Mouse (Mus musculus) ES-Bruce4 (cell line): Measurements from ENCODE around the gene Rcor3. TPM values are rescaled to one million over a fixed set of nuclear protein-coding genes. Genes with fewer than 3 reads are reported as not detected.

Experiments
- H3K27ac ChIP-seq: 2 replicates; pipeline ENCODE4 v1.5.1; 2012; ENCODE audit warnings: low read length, inconsistent platforms; ENCODE audit not compliant: insufficient read depth
- H3K27me3 ChIP-seq: 2 replicates; pipeline ENCODE4 v1.6.1; 2012; ENCODE audit warnings: mild to moderate bottlenecking, low read length, inconsistent platforms; ENCODE audit not compliant: control insufficient read depth, poor library complexity, insufficient read depth, severe bottlenecking
- H3K36me3 ChIP-seq: 2 replicates; pipeline ENCODE4 v1.6.1; 2012; ENCODE audit warnings: inconsistent platforms, mild to moderate bottlenecking, low read length, moderate library complexity; ENCODE audit not compliant: control insufficient read depth, poor library complexity, insufficient read depth, severe bottlenecking
- H3K4me1 ChIP-seq: one replicate; pipeline ENCODE4 v1.8.1; 2011; ENCODE audit warnings: low read length; ENCODE audit not compliant: control insufficient read depth, insufficient read depth
- H3K4me3 ChIP-seq: 2 replicates; pipeline ENCODE4 v1.5.1; 2011; ENCODE audit warnings: low read depth, mild to moderate bottlenecking, low read length
- H3K9ac ChIP-seq: 2 replicates; pipeline ENCODE4 v1.6.1; 2012; ENCODE audit warnings: low read depth, mild to moderate bottlenecking, inconsistent platforms; ENCODE audit not compliant: poor library complexity, severe bottlenecking
- H3K9me3 ChIP-seq: replicated peaks from 2 replicates; pipeline ENCODE4 v1.6.1; 2012; ENCODE audit warnings: mild to moderate bottlenecking, low read length, inconsistent platforms; ENCODE audit not compliant: control insufficient read depth, poor library complexity, insufficient read depth, severe bottlenecking
- CTCF ChIP-seq: IDR thresholded peaks from one replicate; pipeline ENCODE4 v1.8.1; 2011; ENCODE audit warnings: low read depth, low read length
- EP300 ChIP-seq: IDR thresholded peaks from 2 replicates; pipeline ENCODE4 v1.6.1; 2011; ENCODE audit warnings: low read depth, low read length; ENCODE audit not compliant: insufficient read depth
- POLR2A ChIP-seq: IDR thresholded peaks from one replicate; pipeline ENCODE4 v1.8.1; 2011; ENCODE audit warnings: low read length; ENCODE audit not compliant: insufficient read depth
- polyA plus RNA-seq: library from polyadenylated mRNA; stranded (reverse); fragments of >200 nt; gene quantifications from 2 replicates; pipeline ENCODE4 v1.2.4, GENCODE M21; 2011; ENCODE audit warnings: low read depth; ENCODE audit not compliant: missing spikeins, insufficient read depth, insufficient read length

The Rcor3 gene
- polyA plus RNA-seq, 1 experiment = 16.4 TPM

DNA sequence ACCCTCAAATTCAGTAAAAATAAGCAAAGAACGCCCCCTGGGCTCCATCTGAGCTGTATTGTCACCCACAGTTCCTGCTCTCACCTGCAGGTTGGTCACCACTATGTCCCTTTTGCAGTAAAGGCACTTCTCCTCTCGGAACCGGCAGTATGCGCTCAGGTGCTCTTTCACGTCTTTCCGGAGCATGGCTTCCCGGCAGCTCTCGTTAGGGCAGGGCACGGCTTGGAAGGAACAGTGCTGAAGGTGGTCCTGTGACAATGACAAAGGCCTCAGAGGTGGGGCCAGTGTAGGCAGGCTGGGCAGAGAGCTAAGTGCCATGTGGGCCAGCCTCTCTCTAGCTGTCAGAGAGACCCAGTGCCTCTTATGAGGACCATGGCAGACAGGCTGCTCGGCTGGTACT is 79.0 kb downstream of the Rcor3 start:
- Histone ChIP-seq H3K9me3 (no peaks in the 10 kb centered on the region), H3K4me1 (no peaks in the 10 kb centered on the region), H3K9ac (no peak overlapping the region), H3K27ac (no peak overlapping the region), H3K4me3 (no peak overlapping the region), H3K36me3 (no peaks in the 10 kb centered on the region), H3K27me3 (no peaks in the 10 kb centered on the region)
- TF ChIP-seq EP300 = no peak
- no peak for TF ChIP-seq CTCF
- no peak for TF ChIP-seq POLR2A

DNA sequence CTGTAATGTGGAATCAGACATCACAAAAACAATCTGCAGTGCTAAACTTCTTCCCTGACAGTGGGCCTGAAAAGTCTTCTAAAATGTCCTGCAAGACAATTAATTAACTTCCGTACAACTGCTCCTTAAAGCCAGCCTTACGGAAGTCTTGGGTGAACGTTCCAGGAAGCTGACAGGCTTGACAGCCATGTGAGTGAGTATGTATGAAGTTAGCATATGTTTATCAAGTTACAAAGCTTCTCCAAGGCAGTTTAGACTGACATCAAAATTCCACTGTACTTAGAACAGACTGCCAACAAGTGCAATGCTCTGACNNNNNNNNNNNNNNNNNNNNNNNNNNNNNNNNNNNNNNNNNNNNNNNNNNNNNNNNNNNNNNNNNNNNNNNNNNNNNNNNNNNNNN is 84.1 kb downstream of the Rcor3 start:
- no peak for TF ChIP-seq POLR2A
- no peak for TF ChIP-seq CTCF
- TF ChIP-seq EP300 = no peak
- H3K4me3 ChIP-seq = no peak overlapping the region
- no peaks in the 10 kb centered on the region for H3K9me3 ChIP-seq
- H3K36me3 ChIP-seq = no peaks in the 10 kb centered on the region
- H3K4me1 ChIP-seq = no peaks in the 10 kb centered on the region
- no peak overlapping the region for H3K9ac ChIP-seq
- H3K27ac ChIP-seq = no peak overlapping the region
- H3K27me3 ChIP-seq = no peaks in the 10 kb centered on the region

GRCm38 (mm10) chr1:192052986-192053385 is 84.9 kb downstream of the Rcor3 start:
- Histone ChIP-seq H3K9ac (no peak overlapping the region), H3K9me3 (no peaks in the 10 kb centered on the region), H3K4me3 (no peak overlapping the region), H3K4me1 (no peaks in the 10 kb centered on the region), H3K36me3 (no peaks in the 10 kb centered on the region), H3K27ac (no peak overlapping the region), H3K27me3 (no peaks in the 10 kb centered on the region)
- TF ChIP-seq POLR2A (no peak), EP300 (no peak), CTCF (no peak)

DNA sequence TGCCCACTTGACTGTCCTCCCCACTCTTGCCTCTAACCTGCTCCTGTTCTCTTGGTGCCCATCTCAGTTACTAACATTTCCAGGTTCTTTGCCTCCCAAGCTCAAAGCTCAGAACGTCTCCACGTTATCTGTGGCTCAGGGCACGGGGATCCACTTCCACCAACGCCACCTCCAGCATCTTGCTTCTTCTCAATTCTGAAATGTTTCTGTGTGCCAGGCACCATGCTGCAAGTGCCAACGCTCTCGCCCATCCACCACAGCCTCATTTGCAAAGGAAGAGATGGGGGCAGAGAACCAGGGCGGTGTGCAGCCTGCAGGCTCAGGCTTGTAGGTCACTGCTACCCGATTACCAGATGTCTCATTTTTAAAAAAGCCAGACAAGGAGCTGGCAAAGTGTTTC is 85.4 kb downstream of the Rcor3 start:
- H3K9ac ChIP-seq = no peak overlapping the region
- no peaks in the 10 kb centered on the region for H3K4me1 ChIP-seq
- H3K9me3 ChIP-seq = no peaks in the 10 kb centered on the region
- H3K27ac ChIP-seq = no peak overlapping the region
- H3K27me3 ChIP-seq = no peaks in the 10 kb centered on the region
- no peak for TF ChIP-seq EP300
- TF ChIP-seq POLR2A = no peak
- TF ChIP-seq CTCF = no peak
- H3K4me3 ChIP-seq = no peak overlapping the region
- H3K36me3 ChIP-seq = no peaks in the 10 kb centered on the region

Other genes starting within 250 kb of the Rcor3 start
- gene Slc30a1, start 231.3 kb downstream of the Rcor3 start, polyA plus RNA-seq = 9.5 and 10.1 TPM in 2 replicates
- not detected in 2 replicates for gene Rd3, start 160.7 kb downstream of the Rcor3 start, polyA plus RNA-seq
- gene Traf5, start 45.5 kb downstream of the Rcor3 start, polyA plus RNA-seq = 0.81 and 2.6 TPM in 2 replicates
- gene Kcnh1, start 52.7 kb upstream of the Rcor3 start, polyA plus RNA-seq = 0.26 and 0.27 TPM in 2 replicates